Mouse (Mus musculus) urinary bladder, postnatal 36 days (tissue): ENCODE measurements at regions not wholly inside any gene's neighbourhood (a gene's known extent, or its start where the extent isn't known, plus 50 kb on each side); places are given as distances from the start of the nearest gene placed in this dataset.

Source experiments
- DNase-seq, 2 experiments: peaks; one replicate each; pipeline ENCODE4 v3.0.0; 2022; ENCODE audit warnings: low spot score in 2 of 2, mixed read lengths in 1 of 2

DNA sequence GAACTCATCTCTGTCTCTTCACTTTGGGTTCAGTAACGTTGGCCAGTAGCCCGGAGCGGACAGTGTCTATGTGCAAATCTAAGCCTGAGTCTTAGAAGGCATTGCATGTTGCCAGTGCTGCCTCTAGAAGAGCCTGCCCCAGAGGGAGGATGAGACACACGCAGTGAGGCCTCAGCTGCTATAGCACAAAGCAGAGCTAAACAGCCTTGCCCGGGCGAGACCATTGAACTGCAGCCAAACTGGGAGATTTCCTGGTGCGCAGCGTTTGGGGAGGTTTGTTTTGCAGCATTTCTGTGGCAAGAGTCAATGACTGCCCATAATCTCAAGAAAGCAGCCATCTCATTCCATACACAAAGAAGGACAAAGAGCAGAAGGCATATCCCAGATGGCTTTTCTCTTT, 164.0 kb downstream of the 3100002H09Rik start:
- peak; percentile 23 to 30 for DNase-seq

DNA sequence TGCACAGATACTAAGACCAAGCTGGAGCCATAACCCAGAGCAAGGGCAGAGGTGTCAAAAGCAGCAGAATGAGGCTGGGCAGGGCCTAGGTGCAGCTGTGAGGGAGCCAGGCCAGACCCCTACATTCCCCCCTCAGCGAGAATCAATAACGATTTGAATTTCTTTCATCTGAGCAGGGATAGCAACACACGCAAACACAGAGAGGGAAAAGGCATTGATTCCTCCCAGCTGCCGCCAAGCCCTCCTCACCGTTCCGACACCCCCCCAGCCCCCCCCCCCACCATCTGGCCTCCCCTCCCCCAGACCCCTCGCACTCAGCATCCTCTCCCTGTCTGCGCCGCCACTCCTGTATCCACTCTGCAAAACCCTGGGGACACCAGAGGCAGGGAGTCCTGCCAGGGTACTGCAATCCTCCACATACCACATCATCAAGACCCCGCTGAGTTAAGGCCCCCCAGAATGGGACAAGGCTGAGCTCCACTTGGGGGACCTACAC, 166.9 kb downstream of the 3100002H09Rik start:
- DNase-seq = no peak

DNA sequence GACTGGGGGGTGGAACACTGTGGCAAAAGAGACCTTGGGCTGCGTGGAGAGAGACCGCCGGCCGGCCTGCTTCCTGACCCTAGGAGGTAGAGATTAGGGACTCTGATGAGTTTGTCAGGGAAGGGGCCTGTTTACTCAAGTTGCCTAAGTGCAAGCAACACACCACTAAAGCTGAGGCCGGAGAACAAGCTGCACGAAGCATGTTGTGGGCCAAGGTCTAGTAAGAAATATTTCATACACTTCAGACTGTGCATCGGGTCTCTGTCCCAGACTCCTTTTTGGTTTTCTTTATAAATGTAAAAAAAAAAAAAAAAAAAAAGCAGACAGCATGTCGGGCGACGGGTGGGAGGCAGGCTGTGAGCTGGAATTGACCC, 167.5 kb downstream of the 3100002H09Rik start:
- DNase-seq = no peak

DNA sequence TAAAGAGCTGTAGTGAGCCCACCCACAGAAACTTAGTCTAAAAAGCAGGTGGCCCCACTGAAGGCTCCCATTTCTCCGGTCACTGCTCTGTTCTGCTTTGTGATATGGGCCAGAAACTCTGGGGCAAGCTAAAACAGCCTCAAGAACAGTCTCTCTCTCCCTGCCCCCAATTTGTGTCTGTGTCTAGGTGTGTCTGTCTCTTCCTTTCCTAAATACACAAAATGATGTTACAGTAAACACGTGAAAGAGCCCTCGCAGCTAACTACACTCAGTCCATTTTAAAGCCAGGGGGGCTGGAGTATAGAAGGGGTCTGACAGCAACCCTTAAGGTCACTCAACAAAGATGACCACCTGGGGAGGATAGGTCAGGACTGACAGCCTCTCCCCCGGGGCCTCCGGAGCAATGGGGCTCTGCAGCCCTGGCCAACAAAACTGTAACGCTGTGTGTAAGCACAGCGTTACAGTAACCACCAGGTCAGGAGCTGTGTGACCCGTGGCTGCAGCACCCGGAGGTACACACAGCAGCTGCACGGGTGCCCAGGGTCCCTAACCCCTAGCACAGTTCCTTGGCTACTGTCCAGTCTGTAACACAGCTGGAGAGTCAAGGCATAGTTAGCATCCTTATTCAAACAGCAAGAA, 168.0 kb downstream of the 3100002H09Rik start:
- DNase-seq = no peak

DNA sequence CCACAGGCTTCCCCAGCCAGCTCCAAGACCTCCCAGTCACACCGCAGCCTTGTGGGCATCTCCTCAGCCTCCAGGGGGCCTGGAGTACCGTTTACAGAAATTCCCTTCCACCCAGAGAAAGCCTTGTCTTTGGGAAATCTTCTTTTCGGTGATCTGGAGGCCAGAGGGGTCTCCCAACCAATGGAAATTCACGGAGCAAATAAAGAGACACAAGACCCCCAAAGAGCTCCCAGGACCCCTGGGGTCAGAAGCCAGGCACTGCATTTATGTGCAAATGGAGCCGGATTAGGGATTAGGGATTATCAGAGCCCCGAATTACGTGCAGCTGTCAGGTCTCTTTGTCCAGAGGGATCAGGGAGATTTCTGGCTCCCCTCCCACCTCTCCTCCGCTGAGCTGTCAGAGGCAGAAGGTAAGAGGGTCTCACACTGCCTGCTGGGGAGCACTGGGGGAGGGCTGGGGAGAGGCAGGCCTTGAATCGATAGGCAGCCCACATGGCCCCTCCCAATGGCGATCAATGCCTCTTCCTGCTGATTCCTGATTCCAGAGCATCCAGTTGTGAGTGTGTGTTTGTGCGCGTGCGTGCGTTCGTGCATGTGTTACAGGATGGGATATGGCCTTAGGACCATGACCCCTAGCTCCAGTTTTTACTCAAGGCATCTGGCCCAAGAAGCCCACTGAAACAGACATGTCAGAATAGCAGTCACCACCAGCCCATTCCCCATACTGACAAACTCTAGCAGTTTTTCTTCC, 168.7 kb downstream of the 3100002H09Rik start:
- no peak for DNase-seq

DNA sequence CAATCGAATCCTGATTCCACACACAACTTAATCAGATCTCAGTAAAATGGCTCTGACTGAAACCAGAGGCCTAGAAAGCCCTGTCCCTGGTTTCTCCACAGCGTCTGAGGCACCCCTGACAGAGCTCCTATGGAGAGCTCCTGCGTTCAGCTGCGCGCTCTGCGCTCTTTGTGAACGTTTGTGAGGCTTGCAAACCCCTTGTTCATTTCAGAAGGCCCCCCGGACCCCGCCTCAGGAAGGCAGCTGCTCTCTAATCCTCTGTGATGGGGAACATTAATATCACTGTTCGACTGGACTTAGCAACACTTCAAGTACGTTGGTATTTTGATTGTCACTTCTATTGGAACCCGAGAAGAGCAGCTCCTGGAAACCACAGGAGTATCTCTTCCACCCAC, 175.6 kb downstream of the 3100002H09Rik start:
- no peak for DNase-seq

DNA sequence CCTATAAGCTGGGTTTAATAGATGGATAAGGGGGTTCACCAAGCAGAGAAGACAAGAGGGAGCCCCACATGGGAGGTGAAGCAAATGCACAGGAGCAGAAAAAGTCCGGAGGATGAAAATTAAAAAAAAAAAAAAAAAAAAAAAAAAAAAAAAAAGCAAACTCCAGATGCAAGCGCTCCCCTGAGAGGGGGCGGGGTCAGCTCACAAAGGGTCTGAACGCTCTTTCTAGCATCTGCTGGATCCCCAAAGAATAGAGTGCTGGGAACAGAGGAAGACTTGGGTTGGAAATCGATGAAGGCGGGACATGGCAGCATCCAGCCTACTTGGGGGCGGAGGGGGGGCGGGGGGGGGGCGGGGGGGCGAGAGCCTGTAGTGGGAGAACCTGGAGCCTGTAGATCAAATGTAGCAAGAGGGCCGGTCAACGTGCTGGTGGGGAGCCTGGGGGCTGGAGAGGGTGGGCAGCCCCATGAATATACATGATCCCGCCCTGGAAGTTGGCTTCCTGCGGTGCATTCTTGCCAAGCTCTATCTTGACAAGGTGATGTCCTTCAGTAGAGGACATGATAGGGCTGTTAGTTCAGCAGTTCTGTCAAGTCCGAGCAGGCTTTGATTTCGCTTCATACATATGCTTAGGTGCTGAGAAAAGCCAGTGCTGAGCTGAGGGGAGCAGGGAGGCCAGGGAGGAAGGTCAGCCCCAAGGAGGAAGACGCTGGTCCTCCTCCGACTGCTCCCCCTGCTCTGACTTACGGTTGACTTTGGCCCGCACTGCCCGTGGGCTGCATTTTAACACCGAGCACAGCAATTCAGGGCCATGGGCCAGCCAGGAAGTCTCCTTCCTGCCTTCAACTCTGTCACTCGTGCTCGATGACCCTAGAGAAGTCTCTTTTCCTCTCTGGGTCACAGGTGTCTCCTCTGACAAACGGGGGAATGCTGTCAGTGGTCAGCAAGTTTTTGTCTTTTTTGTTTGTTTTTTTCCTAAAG, 176.3 kb downstream of the 3100002H09Rik start:
- no peak for DNase-seq

DNA sequence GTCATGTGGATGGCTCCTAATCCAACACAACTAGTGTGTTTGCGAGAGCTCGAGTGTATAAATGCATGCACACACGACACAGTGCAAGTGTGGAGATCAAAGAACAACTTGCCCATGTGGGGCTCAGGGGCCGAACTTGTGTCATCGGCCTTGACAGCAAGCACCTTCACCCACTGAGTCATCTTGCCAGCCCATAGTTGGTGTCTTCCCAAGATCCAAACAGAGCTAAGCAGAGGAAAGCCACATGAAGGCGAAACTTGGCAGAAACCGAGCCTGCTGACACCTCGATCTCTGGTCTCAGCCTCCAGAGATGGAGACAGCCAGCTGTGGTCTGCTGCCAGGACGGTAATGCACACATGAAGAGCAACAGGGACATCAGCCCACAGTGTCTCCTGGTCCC, 177.1 kb downstream of the 3100002H09Rik start:
- DNase-seq = no peak

DNA sequence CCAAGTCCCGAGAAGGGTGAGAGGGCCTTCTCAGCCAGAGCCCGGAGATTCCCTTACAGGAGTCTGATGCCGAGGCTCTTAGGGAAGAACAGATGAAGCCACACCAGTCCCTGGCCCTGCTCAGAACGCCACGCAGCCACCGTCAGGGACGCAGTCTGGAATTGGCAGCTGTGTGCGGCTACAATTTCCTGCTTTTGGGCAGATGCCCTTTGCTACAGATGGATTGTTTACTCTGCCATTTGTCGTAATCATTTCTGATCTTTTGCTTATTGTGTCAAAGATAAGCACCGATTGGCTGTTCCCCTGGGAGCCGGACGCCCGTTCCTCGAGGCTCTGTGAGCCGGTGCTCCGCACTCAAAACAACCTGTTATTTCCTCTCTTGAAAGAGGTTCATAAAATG, 179.4 kb downstream of the 3100002H09Rik start:
- DNase-seq = peak; percentile 8 to 9

DNA sequence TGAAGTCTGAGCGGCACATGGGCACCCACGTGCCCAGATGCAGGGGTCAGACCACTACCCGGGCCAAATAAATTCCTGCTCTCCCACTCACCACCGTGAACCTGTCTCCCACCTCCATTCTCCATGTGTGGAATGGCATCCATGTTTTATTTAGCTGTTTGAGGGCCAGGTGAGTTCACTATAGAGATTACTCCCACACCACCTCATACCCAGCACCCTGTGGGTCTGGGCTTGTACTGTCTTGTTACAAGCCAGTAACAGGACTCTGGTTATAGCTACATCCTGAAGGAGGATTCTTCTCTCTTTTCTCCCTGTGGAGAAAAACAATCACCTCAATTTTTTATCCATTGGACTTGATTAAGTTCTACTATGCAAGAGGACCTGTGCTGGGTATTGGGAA, 181.8 kb downstream of the 3100002H09Rik start:
- no peak for DNase-seq

DNA sequence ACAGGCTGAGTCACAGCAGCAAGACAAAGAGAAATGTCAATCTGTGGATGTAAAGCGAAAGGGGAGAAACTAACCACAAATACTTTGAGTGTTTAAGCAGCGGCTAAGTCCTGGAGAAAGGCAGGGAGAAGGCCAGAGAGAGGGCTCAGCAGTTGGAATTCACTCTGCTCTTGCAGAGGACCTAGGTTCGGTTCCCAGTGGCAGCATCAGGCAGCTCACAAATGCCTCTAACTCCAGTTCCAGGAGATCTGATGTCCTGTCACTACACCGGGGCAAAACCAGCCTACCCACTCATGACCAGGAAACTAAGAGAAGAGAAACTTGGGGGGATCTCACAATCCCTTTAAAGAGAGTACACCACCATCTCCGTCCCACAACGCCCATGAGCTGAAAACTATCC, 188.2 kb downstream of the 3100002H09Rik start:
- no peak for DNase-seq

DNA sequence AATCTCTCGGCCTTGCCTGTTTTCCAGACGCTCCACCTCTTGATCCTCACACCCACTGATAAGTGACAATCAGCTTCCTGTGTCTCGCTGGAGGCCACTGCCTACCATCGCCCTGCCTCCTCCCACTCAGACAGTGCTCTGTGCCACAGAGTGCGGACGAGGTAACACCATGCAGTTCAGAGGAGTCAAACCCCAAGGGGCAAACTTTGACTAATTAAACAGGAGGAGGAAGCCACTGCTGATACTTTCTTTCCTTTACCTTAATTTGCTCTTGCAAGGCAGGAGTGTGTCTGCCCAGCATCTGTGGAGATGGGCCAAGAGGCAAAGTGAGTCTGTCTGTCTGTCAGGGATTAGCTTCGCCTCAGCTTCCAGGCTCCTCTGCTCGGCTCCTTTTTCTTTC, 192.2 kb downstream of the 3100002H09Rik start:
- DNase-seq = no peak

DNA sequence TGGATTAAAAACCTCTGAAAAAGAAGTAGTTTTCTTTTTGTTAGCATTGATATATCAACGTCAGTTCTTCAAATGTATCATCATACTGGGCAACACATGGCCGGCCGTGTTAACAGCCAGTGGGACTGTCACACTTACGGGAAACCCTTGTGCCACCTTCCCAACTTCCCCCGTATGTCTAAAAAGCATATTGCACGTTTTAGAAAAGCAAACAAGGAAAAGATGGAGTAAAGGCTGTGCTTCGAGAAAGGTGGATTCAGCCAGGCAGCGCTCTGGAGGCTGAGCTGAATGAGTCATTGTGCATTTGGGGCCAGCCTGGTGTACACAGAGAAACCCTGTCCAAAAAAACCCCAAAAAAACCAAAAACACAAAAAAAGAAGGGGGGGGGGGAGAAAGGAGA, 193.4 kb downstream of the 3100002H09Rik start:
- DNase-seq = no peak

DNA sequence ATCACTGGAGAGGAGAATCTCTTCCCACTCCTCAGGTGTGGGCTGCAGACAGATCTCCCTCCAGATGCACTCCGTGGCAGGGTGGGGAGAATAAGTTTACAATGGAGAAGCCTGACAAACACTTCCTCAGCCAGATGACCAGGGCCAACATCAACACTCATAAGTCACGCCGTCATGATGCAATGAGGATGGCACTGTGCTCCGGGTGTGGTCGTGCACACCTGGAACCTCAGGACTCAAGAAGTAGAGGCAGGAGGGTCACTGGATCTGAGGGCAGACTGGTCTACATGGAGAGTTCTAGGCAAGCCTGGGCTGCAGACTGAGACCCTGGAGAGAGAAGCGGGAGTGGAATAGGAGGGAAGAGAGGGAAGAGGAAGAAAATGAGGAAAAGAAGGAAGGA, 194.3 kb downstream of the 3100002H09Rik start:
- DNase-seq = no peak

DNA sequence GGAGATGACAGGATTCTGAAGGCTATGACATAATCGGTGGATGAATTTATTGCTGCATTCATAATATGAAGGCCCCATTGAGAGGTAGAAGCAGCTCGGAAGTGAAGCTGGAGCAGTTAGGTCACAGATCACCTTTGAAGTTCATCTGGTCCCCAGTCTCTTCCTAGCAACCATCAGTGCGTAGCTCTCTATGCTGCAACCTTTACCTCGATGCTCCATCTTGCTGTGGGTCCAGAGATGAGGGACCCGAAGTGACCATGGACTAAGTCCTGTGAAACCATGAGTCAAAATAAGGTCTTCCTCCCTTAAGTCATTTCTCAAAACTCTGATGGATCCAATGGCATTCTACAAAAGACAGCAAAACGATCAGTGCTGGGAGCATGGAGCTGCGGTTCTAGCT, 196.2 kb downstream of the 3100002H09Rik start:
- DNase-seq = no peak

DNA sequence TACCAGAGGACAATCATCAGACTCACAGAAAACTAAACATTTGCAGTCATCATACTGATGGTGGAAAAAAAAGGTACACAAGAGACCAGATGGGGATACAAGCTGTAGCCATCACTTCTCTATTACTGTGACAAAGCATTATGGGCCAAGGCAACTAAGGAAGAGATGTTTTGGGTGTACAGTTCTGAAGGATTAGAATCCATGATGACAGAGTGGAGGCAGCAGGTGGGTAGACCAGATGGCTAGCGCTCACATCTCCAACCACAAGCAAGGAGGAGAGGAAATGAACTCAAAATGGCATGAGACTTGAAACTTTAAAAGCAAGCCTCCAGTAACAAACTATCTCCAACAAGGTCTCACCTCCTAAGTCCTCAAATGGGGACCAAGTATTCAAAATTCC, 201.3 kb downstream of the 3100002H09Rik start:
- no peak for DNase-seq

DNA sequence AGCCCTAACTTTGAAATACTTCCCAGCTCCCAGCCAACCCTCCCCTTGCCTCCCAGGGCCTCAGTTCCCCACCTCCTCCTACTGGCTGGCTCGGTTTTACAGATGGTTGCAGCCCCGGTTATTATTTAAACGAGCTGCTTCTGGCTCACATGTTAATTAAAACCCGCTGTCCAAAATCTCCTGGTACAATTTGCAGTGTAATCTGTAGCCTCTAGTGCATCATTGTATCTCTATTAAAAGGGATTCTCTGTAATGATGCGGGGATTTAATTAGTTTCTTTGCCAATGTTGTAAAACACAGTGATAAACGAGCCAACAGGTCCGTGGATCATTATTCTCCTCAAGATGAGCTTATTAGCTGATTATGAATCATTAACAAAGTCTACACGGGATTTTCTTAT, 208.5 kb downstream of the 3100002H09Rik start:
- DNase-seq = no peak

DNA sequence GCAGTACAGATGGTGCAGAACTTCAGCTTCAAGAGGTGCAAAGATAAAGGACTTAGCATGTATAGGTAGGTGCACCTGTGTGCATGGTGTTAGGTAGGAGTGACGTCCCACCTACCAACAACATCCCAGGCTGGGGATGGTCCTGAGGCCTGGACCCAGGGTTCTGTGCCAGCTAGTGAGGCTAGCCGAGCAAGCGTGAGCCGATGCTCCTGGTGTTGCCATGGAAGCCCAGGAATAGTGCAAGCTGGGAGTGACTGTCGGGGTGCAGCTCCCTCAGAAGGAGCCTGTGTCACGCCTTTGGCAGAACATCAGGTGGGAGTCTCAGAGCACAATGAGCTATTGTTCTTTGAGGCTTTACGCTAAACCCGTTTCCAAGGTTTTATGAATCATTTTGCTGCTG, 209.9 kb downstream of the 3100002H09Rik start:
- DNase-seq = no peak

DNA sequence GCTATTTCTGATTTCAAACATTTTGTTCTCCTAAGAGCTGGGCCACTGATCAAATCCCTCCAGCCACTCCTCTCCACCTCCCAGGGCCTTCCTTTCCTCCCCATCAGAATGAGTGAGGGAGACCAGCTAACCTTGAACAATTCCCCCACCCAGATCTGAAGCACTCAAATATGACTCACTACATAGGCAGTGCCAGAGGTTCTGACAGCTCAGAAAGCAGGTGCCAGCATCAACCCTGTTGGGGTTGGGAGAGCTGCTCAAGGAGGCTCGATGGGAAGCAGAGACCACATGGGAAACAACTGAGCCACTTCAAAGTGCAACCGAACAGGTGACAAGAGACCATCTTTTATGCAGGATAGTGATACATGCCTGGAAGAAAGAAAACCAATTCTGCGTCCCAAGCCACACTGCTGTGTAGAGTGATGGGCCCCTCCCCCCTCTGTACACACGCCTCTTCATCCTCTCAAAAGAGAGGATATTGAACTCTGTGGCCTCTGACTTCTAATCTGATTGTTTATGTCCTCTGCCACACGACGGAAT, 210.4 kb downstream of the 3100002H09Rik start:
- DNase-seq = no peak

DNA sequence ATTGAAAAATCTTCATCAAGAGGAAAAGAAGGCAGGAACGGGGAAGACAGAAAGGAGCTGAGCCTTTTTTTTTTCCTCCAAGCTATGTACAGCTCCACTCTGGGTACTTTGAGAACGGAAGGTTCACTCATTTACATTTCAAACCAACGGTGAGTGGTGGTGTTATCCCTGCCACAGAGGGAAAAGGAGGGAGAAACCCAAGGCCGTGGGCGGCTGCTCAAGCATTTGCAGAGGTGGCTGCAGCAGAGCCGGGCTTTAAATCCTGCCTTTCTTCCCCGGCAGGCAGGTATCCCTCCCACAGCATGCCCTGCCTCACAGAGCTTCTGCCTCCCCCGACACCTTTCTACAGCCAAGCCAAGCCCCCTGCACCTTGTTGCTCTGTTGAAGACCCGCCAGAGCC, 212.2 kb downstream of the 3100002H09Rik start:
- no peak for DNase-seq

DNA sequence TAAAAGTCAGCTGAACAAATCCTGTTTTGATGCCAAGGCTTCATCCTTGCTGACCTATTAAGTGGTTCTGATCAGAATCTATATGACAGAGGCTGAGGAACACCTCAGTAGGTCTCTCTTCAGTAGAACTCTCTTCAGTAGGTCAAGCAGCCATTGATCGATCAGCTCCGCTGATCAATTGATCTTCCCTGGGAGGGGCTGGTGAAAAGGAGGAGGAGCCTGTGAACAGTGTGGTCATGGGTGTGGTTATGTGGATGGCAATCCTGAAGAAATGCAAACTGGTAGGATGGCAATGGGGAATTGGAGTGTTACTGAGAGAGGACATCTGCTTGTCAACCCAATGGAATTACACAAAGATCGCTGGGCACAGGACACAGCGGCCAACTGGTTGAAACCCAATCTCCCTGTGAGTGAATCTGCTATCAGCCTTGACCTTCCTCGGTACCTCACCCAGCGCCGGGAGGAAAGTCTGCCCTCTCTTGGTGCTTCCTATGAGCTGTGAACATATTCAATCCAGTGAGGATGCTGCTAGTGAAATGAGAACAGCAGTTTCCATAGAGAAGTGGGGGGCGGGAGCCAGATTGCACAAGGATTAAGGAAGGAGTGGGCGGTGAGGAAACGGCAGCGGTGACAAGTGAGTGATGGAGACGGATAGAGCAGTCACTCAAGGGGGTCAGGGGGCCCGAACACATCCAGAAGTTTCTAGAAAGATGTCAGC, 213.9 kb downstream of the 3100002H09Rik start:
- DNase-seq = no peak
